Mouse (Mus musculus) hindbrain, embryonic 11.5 days (tissue): ENCODE measurements at regions not wholly inside any gene's neighbourhood (a gene's known extent, or its start where the extent isn't known, plus 50 kb on each side); places are given as distances from the start of the nearest gene placed in this dataset.

ENCODE experiments used
- ATAC-seq: fragments of 200-750 bp; cut with Nextera tagmentation; 2 replicates; pipeline ENCODE4 v1.8.0; 2017; ENCODE audit warnings: mild to moderate bottlenecking, moderate TSS enrichment, moderate library complexity; ENCODE audit not compliant: low FRiP score
- DNase-seq: peaks from one replicate; pipeline ENCODE4 v3.0.0-alpha.2; 2015; ENCODE audit warnings: low spot score
- H3K27ac ChIP-seq: fragments of 300-500 bp; sonication (generic); 2 replicates; pipeline ENCODE4 v1.5.1; 2014; ENCODE audit warnings: mild to moderate bottlenecking, low read depth, low read length
- H3K27me3 ChIP-seq: fragments of 300-500 bp; sonication (generic); 2 replicates; pipeline ENCODE4 v1.6.1; 2014; ENCODE audit warnings: mild to moderate bottlenecking, low read length, moderate library complexity, mixed read lengths; ENCODE audit not compliant: control insufficient read depth, insufficient read depth
- H3K36me3 ChIP-seq: fragments of 300-500 bp; sonication (generic); 2 replicates; pipeline ENCODE4 v1.6.1; 2014; ENCODE audit warnings: mild to moderate bottlenecking, low read length, moderate library complexity, mixed read lengths; ENCODE audit not compliant: control insufficient read depth, insufficient read depth
- H3K4me1 ChIP-seq: fragments of 300-500 bp; sonication (generic); replicated peaks from 2 replicates; pipeline ENCODE4 v1.6.1; 2014; ENCODE audit warnings: low read length, mixed read lengths; ENCODE audit not compliant: control insufficient read depth, insufficient read depth
- H3K4me2 ChIP-seq: fragments of 300-500 bp; sonication (generic); replicated peaks from 2 replicates; pipeline ENCODE4 v1.6.1; 2014; ENCODE audit warnings: mild to moderate bottlenecking, low read depth, low read length
- H3K4me3 ChIP-seq: fragments of 300-500 bp; sonication (generic); 2 replicates; pipeline ENCODE4 v1.5.1; 2014; ENCODE audit warnings: low read depth, low read length
- H3K9ac ChIP-seq: fragments of 300-500 bp; sonication (generic); 2 replicates; pipeline ENCODE4 v1.6.1; 2014; ENCODE audit warnings: low read depth, low read length
- H3K9me3 ChIP-seq: fragments of 300-500 bp; sonication (generic); 2 replicates; pipeline ENCODE4 v1.6.1; 2016; ENCODE audit warnings: low read length; ENCODE audit not compliant: control insufficient read depth
- WGBS: fragments of 180-500 bp; shearing (Covaris S2); extraction: QIAGEN DNeasy Blood & Tissue Kit; methylation state at CpG from one replicate; pipeline ENCODE4 v1.1.7; 2014; 5-methylcytosine and 5-hydroxymethylcytosine counted together

DNA sequence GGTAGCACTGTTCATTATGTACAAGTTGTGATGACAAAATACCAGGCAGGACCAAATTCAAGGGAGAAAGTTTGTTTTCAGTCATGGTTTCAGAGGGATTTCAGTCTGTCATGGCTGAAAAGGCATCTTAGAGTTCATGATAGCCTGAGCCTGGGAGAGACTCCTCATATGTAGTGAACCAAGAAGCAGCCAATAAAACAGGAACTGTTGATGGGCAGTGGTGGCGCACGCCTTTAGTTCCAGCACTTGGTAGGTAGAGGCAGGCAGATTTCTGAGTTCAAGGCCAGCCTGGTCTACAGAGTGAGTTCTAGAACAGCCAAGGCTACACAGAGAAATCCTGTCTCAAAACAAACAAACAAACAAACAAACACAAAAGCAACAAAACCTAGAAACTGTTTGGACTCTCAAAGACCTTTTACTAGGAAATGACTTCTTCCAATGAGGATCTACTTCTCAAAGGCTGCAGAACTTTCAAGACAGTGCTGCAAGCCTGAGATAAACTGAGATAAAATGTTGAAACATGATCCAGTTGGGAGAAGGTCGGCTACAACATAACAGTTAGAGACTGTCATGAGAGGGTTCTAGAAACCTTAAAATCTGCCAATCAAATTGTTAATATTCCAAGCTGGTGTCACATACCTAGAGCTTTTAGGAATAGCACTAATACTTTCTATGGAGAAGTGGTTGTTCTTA, 817.5 kb upstream of the Lcorl start:
- ATAC-seq (no peak), DNase-seq (no peak)
- Histone ChIP-seq H3K9ac (no peak overlapping the region), H3K36me3 (no peaks in the 10 kb centered on the region), H3K4me3 (no peak overlapping the region), H3K27me3 (no peaks in the 10 kb centered on the region), H3K27ac (no peak overlapping the region), H3K4me2 (no peak overlapping the region), H3K4me1 (no peaks in the 10 kb centered on the region), H3K9me3 (no peaks in the 10 kb centered on the region)
- 88% methylated on average over 3 of the region's 3 CpGs for WGBS

DNA sequence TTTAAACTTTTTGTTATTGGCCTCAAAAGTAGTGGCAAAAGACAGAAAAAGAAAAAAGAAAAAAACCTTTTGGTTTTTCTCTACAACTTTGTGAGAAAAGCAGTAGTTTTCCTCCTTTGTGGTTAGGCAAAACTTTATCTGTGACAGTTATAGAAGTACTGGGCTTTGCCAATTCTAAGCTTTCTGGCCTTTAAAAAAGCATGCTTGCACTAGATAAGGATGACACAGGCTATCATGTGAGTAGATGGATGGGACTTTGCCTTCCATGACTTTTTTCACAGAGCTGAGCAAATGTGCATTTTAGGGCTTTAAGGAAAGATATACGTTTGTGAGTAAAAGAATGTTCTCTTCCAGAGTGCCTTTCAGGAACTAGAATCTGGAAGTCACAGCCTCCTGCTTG, 816.0 kb upstream of the Lcorl start:
- H3K9ac ChIP-seq, result no peak overlapping the region
- 93% methylated on average over 1 of the region's 1 CpGs for WGBS

DNA sequence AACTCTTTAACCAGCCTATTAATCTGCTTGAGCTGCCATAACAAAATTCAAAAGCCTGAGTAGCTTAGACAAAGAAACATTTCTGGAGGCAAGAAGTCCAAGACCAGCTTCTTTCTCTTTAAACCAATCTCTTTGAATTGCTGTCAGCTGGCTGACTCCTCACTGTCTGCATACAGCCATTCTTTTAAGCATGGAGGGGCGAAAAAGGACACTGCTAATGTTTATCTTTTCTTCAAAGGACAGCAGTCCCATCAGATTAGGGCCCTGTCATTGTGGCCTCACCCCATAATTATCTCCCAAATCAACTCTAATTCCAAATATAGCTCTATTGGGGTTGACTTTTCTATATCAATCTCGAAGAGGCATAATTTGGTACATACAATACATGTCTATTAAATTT, 813.1 kb upstream of the Lcorl start:
- no peak overlapping the region for H3K4me3 ChIP-seq
- ATAC-seq (no peak), DNase-seq (no peak)
- no peaks in the 10 kb centered on the region for H3K9me3 ChIP-seq
- H3K4me2 ChIP-seq, result no peak overlapping the region
- no peaks in the 10 kb centered on the region for H3K27me3 ChIP-seq
- no peak overlapping the region for H3K9ac ChIP-seq
- no peak overlapping the region for H3K27ac ChIP-seq
- H3K4me1 ChIP-seq, result no peaks in the 10 kb centered on the region
- 60% methylated on average over 2 of the region's 2 CpGs for WGBS
- no peaks in the 10 kb centered on the region for H3K36me3 ChIP-seq

More for the DNA sequence above, 816.0 kb upstream of the Lcorl start:
- DNase-seq (no peak), ATAC-seq (no peak)
- Histone ChIP-seq H3K9me3 (no peaks in the 10 kb centered on the region), H3K36me3 (no peaks in the 10 kb centered on the region), H3K27me3 (no peaks in the 10 kb centered on the region), H3K4me3 (no peak overlapping the region), H3K4me2 (no peak overlapping the region), H3K27ac (no peak overlapping the region), H3K4me1 (no peaks in the 10 kb centered on the region)

DNA sequence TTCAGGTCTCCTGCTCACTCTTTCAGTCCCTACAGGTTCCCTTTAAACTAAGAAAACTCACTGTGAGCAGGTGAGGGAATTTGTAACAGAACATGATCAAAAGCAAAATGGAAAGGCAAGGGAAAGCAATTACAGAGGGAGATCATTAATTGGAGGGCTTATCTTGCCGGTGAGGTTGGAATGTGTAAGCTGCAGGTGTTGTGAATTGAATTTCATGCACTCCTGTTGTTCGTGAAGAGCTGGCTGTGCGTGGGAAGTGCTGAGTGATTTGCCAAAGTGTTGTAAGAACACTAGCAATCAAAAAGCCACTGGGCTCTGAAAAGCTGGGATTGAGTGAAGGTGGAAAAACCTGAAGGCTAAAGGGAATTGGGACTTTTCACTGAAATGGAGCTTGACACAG, 808.8 kb upstream of the Lcorl start:
- H3K27me3 ChIP-seq, result no peaks in the 10 kb centered on the region
- H3K4me1 ChIP-seq, result no peaks in the 10 kb centered on the region
- H3K9me3 ChIP-seq, result no peaks in the 10 kb centered on the region
- no peak overlapping the region for H3K9ac ChIP-seq
- H3K27ac ChIP-seq, result no peak overlapping the region
- no peak for ATAC-seq
- WGBS, result 23% methylated on average over 3 of the region's 3 CpGs
- H3K4me2 ChIP-seq, result no peak overlapping the region
- H3K36me3 ChIP-seq, result no peaks in the 10 kb centered on the region
- H3K4me3 ChIP-seq, result no peak overlapping the region
- no peak for DNase-seq

DNA sequence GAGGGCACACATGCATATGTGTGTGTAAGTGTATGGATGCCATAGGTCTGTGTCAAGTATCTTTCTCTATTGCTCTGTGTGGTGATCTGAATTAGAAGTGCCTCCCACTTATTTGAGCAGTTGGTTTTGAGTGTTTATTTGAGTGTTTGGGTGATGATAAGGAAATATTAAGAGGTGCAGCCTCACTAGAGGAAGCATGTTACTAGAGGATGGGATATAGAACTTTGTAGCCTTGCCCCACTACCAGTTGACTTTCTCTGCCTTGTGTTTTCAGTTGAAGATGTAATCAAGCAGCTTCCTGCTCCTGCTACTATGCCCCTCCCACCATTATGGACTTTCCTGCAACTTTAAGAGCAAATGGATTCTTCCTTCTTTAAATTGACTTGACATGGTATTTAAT, 799.6 kb upstream of the Lcorl start:
- Histone ChIP-seq H3K9me3 (no peaks in the 10 kb centered on the region), H3K4me1 (no peaks in the 10 kb centered on the region), H3K4me3 (no peak overlapping the region), H3K36me3 (no peaks in the 10 kb centered on the region), H3K27me3 (no peaks in the 10 kb centered on the region), H3K9ac (no peak overlapping the region), H3K4me2 (no peak overlapping the region), H3K27ac (no peak overlapping the region)
- DNase-seq (no peak), ATAC-seq (no peak)

DNA sequence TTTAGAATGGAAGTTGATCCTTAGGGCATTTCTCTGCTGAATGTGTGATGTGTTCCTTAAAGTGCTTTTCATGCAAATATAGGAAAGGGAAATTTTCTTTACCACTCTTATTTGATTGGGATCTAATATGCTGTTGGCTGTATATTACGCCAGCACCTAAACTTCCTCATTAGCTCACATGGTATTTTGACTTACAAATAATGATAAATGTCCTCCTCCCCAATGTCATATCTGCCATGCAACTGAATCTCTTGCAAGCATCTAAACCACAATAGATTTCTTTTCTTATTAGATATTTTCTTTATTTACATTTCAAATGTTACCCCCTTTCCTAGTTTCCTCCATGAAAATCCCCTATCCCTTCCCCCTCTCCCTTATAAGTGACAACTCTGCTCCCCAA, 796.8 kb upstream of the Lcorl start:
- DNase-seq (no peak), ATAC-seq (no peak)
- no peak overlapping the region for H3K4me2 ChIP-seq
- H3K27ac ChIP-seq, result no peak overlapping the region
- no peaks in the 10 kb centered on the region for H3K36me3 ChIP-seq
- H3K4me3 ChIP-seq, result no peak overlapping the region
- no peaks in the 10 kb centered on the region for H3K27me3 ChIP-seq
- H3K9ac ChIP-seq, result no peak overlapping the region
- 95% methylated on average over 1 of the region's 1 CpGs for WGBS
- no peaks in the 10 kb centered on the region for H3K9me3 ChIP-seq
- no peaks in the 10 kb centered on the region for H3K4me1 ChIP-seq

DNA sequence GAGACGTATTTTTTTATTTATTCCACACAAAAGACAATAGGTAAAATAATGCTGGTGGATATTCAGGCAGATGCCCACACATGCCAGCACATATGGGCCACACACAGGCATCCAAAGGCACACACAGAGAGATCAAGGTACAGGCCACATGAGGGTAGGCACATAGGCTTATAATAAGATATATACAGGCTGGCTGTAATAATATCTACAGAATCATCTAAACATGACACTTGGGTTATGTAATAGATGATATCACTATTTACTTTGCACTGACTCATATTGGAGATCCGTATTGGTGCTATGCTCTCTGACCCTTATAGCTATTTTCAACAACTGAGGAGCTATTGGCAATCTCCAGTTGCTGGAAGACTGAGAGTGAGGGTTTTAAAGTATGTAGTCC, 785.6 kb upstream of the Lcorl start:
- H3K9me3 ChIP-seq, result no peaks in the 10 kb centered on the region
- DNase-seq (no peak), ATAC-seq (no peak)
- WGBS, result 85% methylated on average over 2 of the region's 2 CpGs
- H3K4me3 ChIP-seq, result no peak overlapping the region
- H3K27me3 ChIP-seq, result no peaks in the 10 kb centered on the region
- no peak overlapping the region for H3K9ac ChIP-seq
- no peaks in the 10 kb centered on the region for H3K4me1 ChIP-seq
- no peak overlapping the region for H3K4me2 ChIP-seq
- H3K36me3 ChIP-seq, result no peaks in the 10 kb centered on the region
- H3K27ac ChIP-seq, result no peak overlapping the region

DNA sequence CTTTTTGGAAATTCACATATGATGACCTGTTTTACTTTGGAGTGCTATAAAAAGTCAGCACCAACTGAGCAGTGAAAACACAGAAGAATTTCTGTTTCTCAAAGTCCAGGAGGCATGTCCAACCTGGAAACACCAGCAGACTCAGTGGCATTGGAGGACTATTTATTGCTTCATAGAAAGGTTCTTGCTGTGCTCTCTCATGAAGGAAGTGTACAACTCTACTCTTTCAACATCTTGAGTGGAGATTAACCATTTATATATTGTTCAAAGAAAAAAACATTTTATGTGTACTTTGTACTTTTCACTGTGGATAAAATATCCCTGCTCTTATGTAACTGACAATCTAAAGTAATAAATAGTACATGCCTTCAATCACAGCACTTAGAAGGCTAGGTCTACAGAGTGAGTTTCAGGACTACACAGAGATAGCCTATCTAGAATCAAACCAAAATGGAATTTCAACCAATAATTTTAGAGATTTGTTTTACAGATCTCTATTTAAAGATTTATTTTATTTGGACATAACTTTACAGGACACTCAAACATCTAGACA, 777.8 kb upstream of the Lcorl start:
- DNase-seq (no peak), ATAC-seq (no peak)
- no peak overlapping the region for H3K27ac ChIP-seq
- no peaks in the 10 kb centered on the region for H3K4me1 ChIP-seq
- H3K9ac ChIP-seq, result no peak overlapping the region
- H3K9me3 ChIP-seq, result no peaks in the 10 kb centered on the region
- no peak overlapping the region for H3K4me2 ChIP-seq
- H3K4me3 ChIP-seq, result no peak overlapping the region
- no peaks in the 10 kb centered on the region for H3K27me3 ChIP-seq
- no peaks in the 10 kb centered on the region for H3K36me3 ChIP-seq
